Mouse (Mus musculus) spleen, embryonic (tissue): ENCODE measurements at regions not wholly inside any gene's neighbourhood (a gene's known extent, or its start where the extent isn't known, plus 50 kb on each side); places are given as distances from the start of the nearest gene placed in this dataset.

ENCODE experiments used
- CTCF ChIA-PET: fragments of 350-600 bp; sonication (Branson Sonifier 250); formaldehyde crosslinking; loops from one replicate; lab custom pipeline; 2022; lab: Charles Lee

- CTCF ChIA-PET: no interaction called here
Measured at GRCm38 (mm10) chr13:44231868-44232715, 447.5 kb downstream of the Cd83 start.

- CTCF ChIA-PET: no interaction called here
Measured at GRCm38 (mm10) chr13:44232716-44233051, 448.1 kb downstream of the Cd83 start.

- CTCF ChIA-PET: no interaction called here
Measured at GRCm38 (mm10) chr13:44234241-44234640, 449.7 kb downstream of the Cd83 start.

- CTCF ChIA-PET: no interaction called here
Measured at GRCm38 (mm10) chr13:44235236-44235635, 450.7 kb downstream of the Cd83 start.

- CTCF ChIA-PET: no interaction called here
Measured at GRCm38 (mm10) chr13:44235941-44236340, 451.4 kb downstream of the Cd83 start.

- CTCF ChIA-PET: no interaction called here
Measured at GRCm38 (mm10) chr13:44238308-44238707, 453.7 kb downstream of the Cd83 start.

GRCm38 (mm10) chr13:44243211-44243610, 458.6 kb downstream of the Cd83 start:
- CTCF ChIA-PET: no interaction called here

- CTCF ChIA-PET: no interaction called here
Measured at GRCm38 (mm10) chr13:44246714-44247251, 462.2 kb downstream of the Cd83 start.

GRCm38 (mm10) chr13:44247861-44248260, 463.3 kb downstream of the Cd83 start:
- CTCF ChIA-PET: no interaction called here

- CTCF ChIA-PET: no interaction called here
Measured at GRCm38 (mm10) chr13:44248401-44248800, 463.8 kb downstream of the Cd83 start.

GRCm38 (mm10) chr13:44249119-44249518, 464.5 kb downstream of the Cd83 start:
- CTCF ChIA-PET: no interaction called here

- CTCF ChIA-PET: no interaction called here
Measured at GRCm38 (mm10) chr13:44250474-44251201, 466.1 kb downstream of the Cd83 start.

- CTCF ChIA-PET: no interaction called here
Measured at GRCm38 (mm10) chr13:44251503-44251902, 466.9 kb downstream of the Cd83 start.

GRCm38 (mm10) chr13:44252496-44252895, 467.9 kb downstream of the Cd83 start:
- CTCF ChIA-PET: no interaction called here

- CTCF ChIA-PET: interaction anchor here (0.6 kb wide), 1 partner anchor 670 kb away, joined by 3 read pairs; no protein-coding TSS in a partner anchor
Measured at GRCm38 (mm10) chr13:44258422-44258821, 470.9 kb upstream of the Jarid2 start.

GRCm38 (mm10) chr13:44260039-44260438, 469.2 kb upstream of the Jarid2 start:
- CTCF ChIA-PET: no interaction called here

GRCm38 (mm10) chr13:44260637-44261333, 468.5 kb upstream of the Jarid2 start:
- CTCF ChIA-PET: interaction anchor here (0.7 kb wide), 1 partner anchor 402 kb away, joined by 4 read pairs; no protein-coding TSS in a partner anchor

- CTCF ChIA-PET: interaction anchor here (0.5 to 0.8 kb wide), 4 partner anchors 27 to 374 kb away, joined by 5 to 9 read pairs (median 6); no protein-coding TSS in a partner anchor
Measured at GRCm38 (mm10) chr13:44272746-44273524, 456.3 kb upstream of the Jarid2 start.

GRCm38 (mm10) chr13:44277952-44278351, 451.3 kb upstream of the Jarid2 start:
- CTCF ChIA-PET: no interaction called here

- CTCF ChIA-PET: no interaction called here
Measured at GRCm38 (mm10) chr13:44279036-44279435, 450.2 kb upstream of the Jarid2 start.

- CTCF ChIA-PET: no interaction called here
Measured at GRCm38 (mm10) chr13:44280296-44280695, 449.0 kb upstream of the Jarid2 start.
